Mouse (Mus musculus) forebrain, embryonic 14.5 days (tissue): ENCODE measurements around the gene Fam205a1. TPM values are rescaled to one million over a fixed set of nuclear protein-coding genes. Genes with fewer than 3 reads are reported as not detected.
A peak's percentile ranks its signal among the peaks of the same experiment; 100 is the strongest.
"Not testable (repeated sequence)": the region's sequence is repeated elsewhere in the genome, so short reads cannot be mapped to it uniquely, and the experiment has no call there.

ENCODE experiments used
- ATAC-seq: fragments of 200-750 bp; cut with Nextera tagmentation; 2 replicates; pipeline ENCODE4 v1.8.0; 2017; ENCODE audit warnings: mild to moderate bottlenecking, moderate library complexity
- DNase-seq: peaks from one replicate; pipeline ENCODE4 v3.0.0-alpha.2; 2015; ENCODE audit warnings: low spot score
- H3K27ac ChIP-seq: fragments of 300-500 bp; sonication (generic); 2 replicates; pipeline ENCODE4 v1.5.1; 2014; ENCODE audit warnings: low read depth, mild to moderate bottlenecking, control low read depth, low read length, moderate library complexity
- H3K27me3 ChIP-seq: fragments of 300-500 bp; sonication (generic); replicated peaks from 2 replicates; pipeline ENCODE4 v1.6.1; 2014; ENCODE audit warnings: low read length, control low read depth, mixed read lengths; ENCODE audit not compliant: control insufficient read depth, insufficient read depth
- H3K36me3 ChIP-seq: fragments of 300-500 bp; sonication (generic); 2 replicates; pipeline ENCODE4 v1.6.1; 2014; ENCODE audit warnings: low read length, control low read depth; ENCODE audit not compliant: control insufficient read depth, insufficient read depth
- H3K4me1 ChIP-seq: fragments of 300-500 bp; sonication (generic); 2 replicates; pipeline ENCODE4 v1.6.1; 2014; ENCODE audit warnings: antibody characterized with exemption, low read length, control low read depth; ENCODE audit not compliant: control insufficient read depth, insufficient read depth
- H3K4me2 ChIP-seq: fragments of 300-500 bp; sonication (generic); 2 replicates; pipeline ENCODE4 v1.6.1; 2014; ENCODE audit warnings: mild to moderate bottlenecking, control low read depth, low read length
- H3K4me3 ChIP-seq: fragments of 300-500 bp; sonication (generic); 2 replicates; pipeline ENCODE4 v1.5.1; 2014; ENCODE audit warnings: low read depth, low read length, control low read depth
- H3K9ac ChIP-seq: fragments of 300-500 bp; sonication (generic); 2 replicates; pipeline ENCODE4 v1.6.1; 2014; ENCODE audit warnings: mild to moderate bottlenecking, low read length, control low read depth, moderate library complexity
- H3K9me3 ChIP-seq: fragments of 300-500 bp; sonication (generic); replicated peaks from 2 replicates; pipeline ENCODE4 v1.6.1; 2016; ENCODE audit warnings: low read length, control low read depth, mixed read lengths; ENCODE audit not compliant: control insufficient read depth
- WGBS: fragments of 180-500 bp; shearing (Covaris S2); extraction: QIAGEN DNeasy Blood & Tissue Kit; methylation state at CpG from one replicate; pipeline ENCODE4 v1.1.7; 2014; 5-methylcytosine and 5-hydroxymethylcytosine counted together
- polyA plus RNA-seq: library from polyadenylated mRNA; unstranded; fragments of >200 nt; fragmentation: Nextera tagmentation; extraction: Ambion mirVana; gene quantifications from 2 replicates; pipeline ENCODE4 v1.2.1, GENCODE M21; 2014

Fam205a1 gene
- not detected in 2 replicates for polyA plus RNA-seq

- not testable (repeated sequence) for DNase-seq, H3K4me3 ChIP-seq, H3K4me1 ChIP-seq, H3K27ac ChIP-seq, H3K4me2 ChIP-seq, H3K36me3 ChIP-seq, H3K27me3 ChIP-seq, H3K9me3 ChIP-seq, ATAC-seq, H3K9ac ChIP-seq
- 100% methylated on average over 1 of the region's 1 CpGs for WGBS
Measured at GRCm38 (mm10) chr4:42853788-42854187, at the start of gene Fam205a1. Fam205a1 (minus strand) TSS chr4:42853888.

- no peak for ATAC-seq
- H3K4me2 ChIP-seq: no peak overlapping the region
- no peak for DNase-seq
- WGBS: 88% methylated on average over 5 of the region's 5 CpGs
- H3K9ac ChIP-seq: no peak overlapping the region
- H3K27ac ChIP-seq: no peak overlapping the region
- no peaks in the 10 kb centered on the region for H3K4me1 ChIP-seq
- H3K9me3 ChIP-seq: no peaks in the 10 kb centered on the region
- H3K27me3 ChIP-seq: no peaks in the 10 kb centered on the region
- H3K4me3 ChIP-seq: no peak overlapping the region
- H3K36me3 ChIP-seq: no peaks in the 10 kb centered on the region
Measured at GRCm38 (mm10) chr4:42902730-42903129, 49.0 kb upstream of the Fam205a1 start.

GRCm38 (mm10) chr4:42902174-42902573, 48.5 kb upstream of the Fam205a1 start:
- Histone ChIP-seq H3K9me3 (no peaks in the 10 kb centered on the region), H3K9ac (no peak overlapping the region), H3K36me3 (no peaks in the 10 kb centered on the region), H3K4me3 (no peak overlapping the region), H3K27me3 (no peaks in the 10 kb centered on the region), H3K4me1 (no peaks in the 10 kb centered on the region), H3K4me2 (no peak overlapping the region), H3K27ac (no peak overlapping the region)
- ATAC-seq (no peak), DNase-seq (no peak)
- 69% methylated on average over 9 of the region's 9 CpGs for WGBS

GRCm38 (mm10) chr4:42900878-42901277, 47.2 kb upstream of the Fam205a1 start:
- Histone ChIP-seq H3K36me3 (no peaks in the 10 kb centered on the region), H3K9me3 (no peaks in the 10 kb centered on the region), H3K27me3 (no peaks in the 10 kb centered on the region), H3K4me1 (no peaks in the 10 kb centered on the region), H3K4me2 (no peak overlapping the region), H3K4me3 (no peak overlapping the region), H3K27ac (no peak overlapping the region), H3K9ac (no peak overlapping the region)
- ATAC-seq (no peak), DNase-seq (no peak)
- WGBS: 69% methylated on average over 5 of the region's 5 CpGs

GRCm38 (mm10) chr4:42898914-42899313, 45.2 kb upstream of the Fam205a1 start:
- no peak overlapping the region for H3K4me2 ChIP-seq
- no peak overlapping the region for H3K27ac ChIP-seq
- DNase-seq (no peak), ATAC-seq (no peak)
- H3K27me3 ChIP-seq: no peaks in the 10 kb centered on the region
- WGBS: 31% methylated on average over 3 of the region's 3 CpGs
- peaks cover 5% of the 10 kb centered on the region; the same call in 1 of the 2 replicates for H3K4me1 ChIP-seq
- H3K9me3 ChIP-seq: no peaks in the 10 kb centered on the region
- no peaks in the 10 kb centered on the region for H3K36me3 ChIP-seq
- no peak overlapping the region for H3K9ac ChIP-seq
- H3K4me3 ChIP-seq: no peak overlapping the region

- 24% methylated on average over 7 of the region's 7 CpGs for WGBS
- Histone ChIP-seq H3K27me3 (no peaks in the 10 kb centered on the region), H3K36me3 (no peaks in the 10 kb centered on the region), H3K4me3 (no peak overlapping the region), H3K9ac (no peak overlapping the region), H3K27ac (no peak overlapping the region), H3K4me2 (no peak overlapping the region), H3K4me1 (peaks cover 5% of the 10 kb centered on the region; the same call in 1 of the 2 replicates), H3K9me3 (no peaks in the 10 kb centered on the region)
- ATAC-seq: peak; percentile 65
- DNase-seq: peak; percentile 54
Measured at GRCm38 (mm10) chr4:42895118-42895517, 41.4 kb upstream of the Fam205a1 start.

GRCm38 (mm10) chr4:42891176-42891575, 37.5 kb upstream of the Fam205a1 start:
- no peak overlapping the region for H3K4me3 ChIP-seq
- H3K4me1 ChIP-seq: peaks cover 5% of the 10 kb centered on the region; the same call in 1 of the 2 replicates
- 69% methylated on average over 7 of the region's 7 CpGs for WGBS
- H3K9ac ChIP-seq: no peak overlapping the region
- H3K9me3 ChIP-seq: no peaks in the 10 kb centered on the region
- no peak for ATAC-seq
- no peak overlapping the region for H3K27ac ChIP-seq
- H3K36me3 ChIP-seq: no peaks in the 10 kb centered on the region
- H3K27me3 ChIP-seq: no peaks in the 10 kb centered on the region
- H3K4me2 ChIP-seq: no peak overlapping the region
- no peak for DNase-seq

GRCm38 (mm10) chr4:42888806-42889205, 35.1 kb upstream of the Fam205a1 start:
- no peak overlapping the region for H3K27ac ChIP-seq
- H3K4me2 ChIP-seq: no peak overlapping the region
- H3K36me3 ChIP-seq: no peaks in the 10 kb centered on the region
- no peaks in the 10 kb centered on the region for H3K9me3 ChIP-seq
- H3K4me3 ChIP-seq: no peak overlapping the region
- no peak overlapping the region for H3K9ac ChIP-seq
- ATAC-seq (no peak), DNase-seq (no peak)
- WGBS: 94% methylated on average over 6 of the region's 6 CpGs
- H3K27me3 ChIP-seq: no peaks in the 10 kb centered on the region
- H3K4me1 ChIP-seq: no peaks in the 10 kb centered on the region

GRCm38 (mm10) chr4:42886926-42887325, 33.2 kb upstream of the Fam205a1 start:
- Histone ChIP-seq H3K36me3 (no peaks in the 10 kb centered on the region), H3K4me2 (no peak overlapping the region), H3K4me1 (no peaks in the 10 kb centered on the region), H3K9ac (no peak overlapping the region), H3K27ac (no peak overlapping the region), H3K27me3 (no peaks in the 10 kb centered on the region), H3K9me3 (no peaks in the 10 kb centered on the region), H3K4me3 (no peak overlapping the region)
- DNase-seq (no peak), ATAC-seq (no peak)
- WGBS: 91% methylated on average over 6 of the region's 6 CpGs
